Mouse (Mus musculus): ENCODE results near the gene Zbtb5. TPM values are rescaled to one million over a fixed set of nuclear protein-coding genes. Genes with fewer than 3 reads are reported as not detected.
"Not testable (repeated sequence)": the region's sequence is repeated elsewhere in the genome, so short reads cannot be mapped to it uniquely, and the experiment has no call there.

Zbtb5 gene
- total and polyA plus RNA-seq, 3 experiments: 2.6 to 9.8 (median 9.7) TPM

DNA sequence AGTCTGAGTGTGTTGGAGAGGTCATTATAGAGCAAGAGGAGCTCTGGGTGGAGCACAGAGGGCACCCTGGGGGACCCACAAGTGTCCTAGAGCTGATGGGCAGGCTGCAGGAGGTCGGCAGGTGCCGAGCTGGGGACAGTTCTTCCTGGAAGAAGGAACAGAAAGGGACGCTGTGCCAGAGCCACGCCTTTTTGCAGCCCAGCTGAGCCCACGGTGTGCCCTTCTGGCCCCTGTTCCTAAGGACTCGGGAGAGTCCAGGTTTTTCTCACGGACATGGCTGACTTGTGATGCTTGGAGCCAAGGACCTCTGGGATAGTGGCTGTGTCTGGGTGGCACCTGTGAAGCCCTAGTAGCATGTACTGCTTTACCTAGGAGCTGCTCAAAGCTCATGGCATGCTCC lies 28.6 kb upstream of the Zbtb5 start:
- H3K4me3 ChIP-seq (ENCODE audit: low read depth, low read length): no peak overlapping the region
- TF ChIP-seq TAL1 (conservative IDR thresholded peaks at IDR 0.05; ENCODE audit: low read depth, low read length) (no peak), GATA2 (IDR thresholded peaks at IDR 0.05; ENCODE audit: borderline replicate concordance, low read depth, low read length) (no peak), POLR2AphosphoS5 (IDR thresholded peaks at IDR 0.05; ENCODE audit: insufficient replicate concordance, low read depth, low read length) (no peak), CTCF (IDR thresholded peaks at IDR 0.05; ENCODE audit: low read depth, low read length) (no peak), GATA1 (IDR thresholded peaks at IDR 0.05; ENCODE audit: borderline replicate concordance, low read length) (no peak)
- H3K9me3 ChIP-seq (replicated peaks): no peaks in the 10 kb centered on the region
- no peak for ATAC-seq (ENCODE audit: extremely low read depth, insufficient number of reproducible peaks, low FRiP score, poor library complexity, severe bottlenecking)
- H3K36me3 ChIP-seq (replicated peaks): peaks cover 41% of the 10 kb centered on the region
- DNase-seq (ENCODE audit: low spot score): no peak
- H3K27me3 ChIP-seq (ENCODE audit: insufficient read depth, low read length): no peaks in the 10 kb centered on the region
- H3K4me1 ChIP-seq (ENCODE audit: insufficient read depth, low read depth, low read length): peaks cover 5% of the 10 kb centered on the region; the same call in 1 of the 2 replicates

DNA sequence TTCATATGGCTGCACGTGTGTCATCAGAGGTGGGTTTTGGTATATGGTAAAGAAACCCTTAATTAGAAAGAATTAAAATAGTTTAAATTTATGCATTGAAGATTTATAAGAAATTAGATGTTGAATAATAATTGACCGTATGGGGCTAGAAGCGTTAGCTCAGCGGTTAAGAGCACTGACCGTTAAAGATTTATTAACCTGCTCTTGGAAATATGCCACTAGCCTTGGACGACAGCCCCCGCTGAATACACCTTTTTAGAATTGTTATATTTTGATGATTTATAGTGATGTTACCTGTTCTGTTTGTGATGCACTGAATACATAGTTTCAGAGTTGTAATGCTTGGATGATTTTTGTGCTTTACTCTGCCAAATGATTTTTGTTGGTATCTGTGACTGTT lies 27.3 kb upstream of the Zbtb5 start:
- H3K4me3 ChIP-seq (ENCODE audit: low read depth, low read length); H3K27me3 ChIP-seq (ENCODE audit: insufficient read depth, low read length); ATAC-seq (ENCODE audit: extremely low read depth, insufficient number of reproducible peaks, low FRiP score, poor library complexity, severe bottlenecking); H3K9me3 ChIP-seq (replicated peaks); DNase-seq (ENCODE audit: low spot score); H3K4me1 ChIP-seq (ENCODE audit: insufficient read depth, low read depth, low read length): not testable (repeated sequence)
- peaks cover 48% of the 10 kb centered on the region for H3K36me3 ChIP-seq (replicated peaks)

DNA sequence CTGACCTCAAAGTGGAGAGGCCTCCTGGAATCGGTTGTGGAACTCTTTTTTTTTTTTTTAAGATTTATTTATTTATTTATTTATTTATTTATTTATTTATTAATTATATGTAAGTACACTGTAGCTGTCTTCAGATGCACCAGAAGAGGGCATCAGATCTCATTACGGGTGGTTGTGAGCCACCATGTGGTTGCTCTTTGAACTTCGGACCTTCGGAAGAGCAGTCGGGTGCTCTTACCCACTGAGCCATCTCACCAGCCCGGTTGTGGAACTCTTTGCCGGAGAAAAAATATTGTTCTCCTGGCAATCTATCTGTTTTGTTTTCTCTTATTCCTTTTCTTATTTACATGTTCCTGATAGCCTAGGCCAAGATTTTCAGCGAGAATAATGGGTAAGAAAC lies 26.7 kb upstream of the Zbtb5 start:
- H3K4me3 ChIP-seq (ENCODE audit: low read depth, low read length); ATAC-seq (ENCODE audit: extremely low read depth, insufficient number of reproducible peaks, low FRiP score, poor library complexity, severe bottlenecking); H3K27me3 ChIP-seq (ENCODE audit: insufficient read depth, low read length); H3K9me3 ChIP-seq (replicated peaks); H3K4me1 ChIP-seq (ENCODE audit: insufficient read depth, low read depth, low read length); DNase-seq (ENCODE audit: low spot score): not testable (repeated sequence)
- H3K36me3 ChIP-seq (replicated peaks): peaks cover 48% of the 10 kb centered on the region

DNA sequence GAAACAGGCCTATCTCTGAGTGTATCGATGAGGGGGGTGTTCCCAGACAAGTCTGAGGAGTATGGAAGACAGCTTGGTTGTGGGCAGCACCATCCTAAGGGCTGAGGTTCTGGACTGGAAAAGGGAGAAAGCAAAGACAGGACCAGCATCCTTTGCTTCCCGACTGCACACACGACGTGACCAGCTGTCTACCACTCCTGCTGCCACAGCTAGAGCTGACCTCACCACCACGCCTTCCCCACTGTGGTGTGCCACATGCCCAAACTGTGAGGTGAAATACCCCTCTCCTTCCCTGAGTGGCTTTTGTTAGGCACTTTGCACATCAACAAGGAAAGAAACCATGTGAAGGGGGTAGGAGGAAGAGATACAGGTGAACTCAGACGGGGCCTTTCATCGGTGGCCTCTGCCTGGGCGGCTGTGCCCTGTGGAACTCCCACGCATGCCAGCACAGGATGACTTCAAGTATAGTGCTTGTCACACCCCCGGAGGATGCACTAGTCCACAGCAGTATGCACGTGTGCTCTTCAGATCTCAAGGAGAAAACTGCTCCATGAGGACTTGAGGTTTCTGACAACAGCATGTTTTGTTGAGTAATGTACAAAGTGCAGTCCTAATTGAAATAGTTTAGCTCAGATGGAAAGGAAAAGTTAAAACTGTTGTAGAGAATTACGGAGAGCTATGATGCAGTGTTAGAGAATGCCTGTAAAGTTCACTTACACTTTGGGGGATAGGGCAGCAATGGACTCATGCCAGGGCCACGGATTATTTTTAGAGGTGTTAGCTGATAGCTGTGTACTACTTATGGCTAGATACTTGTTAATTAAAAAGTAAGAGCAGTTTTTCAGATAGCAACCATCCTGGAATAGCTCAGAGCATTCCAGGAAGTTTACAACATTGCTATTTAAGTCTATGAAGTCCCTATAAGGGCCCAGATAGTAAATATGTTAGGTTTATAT lies 25.5 kb upstream of the Zbtb5 start:
- Histone ChIP-seq H3K4me1 (ENCODE audit: insufficient read depth, low read depth, low read length) (peaks cover 8% of the 10 kb centered on the region; the same call in 1 of the 2 replicates), H3K27me3 (ENCODE audit: insufficient read depth, low read length) (no peaks in the 10 kb centered on the region), H3K4me3 (ENCODE audit: low read depth, low read length) (no peak overlapping the region), H3K36me3 (replicated peaks) (peaks cover 53% of the 10 kb centered on the region), H3K9me3 (replicated peaks) (no peaks in the 10 kb centered on the region)
- ATAC-seq (ENCODE audit: extremely low read depth, insufficient number of reproducible peaks, low FRiP score, poor library complexity, severe bottlenecking): no peak
- no peak for DNase-seq (ENCODE audit: low spot score)
- TF ChIP-seq POLR2AphosphoS5 (IDR thresholded peaks at IDR 0.05; ENCODE audit: insufficient replicate concordance, low read depth, low read length) (no peak), GATA2 (IDR thresholded peaks at IDR 0.05; ENCODE audit: borderline replicate concordance, low read depth, low read length) (no peak), CTCF (IDR thresholded peaks at IDR 0.05; ENCODE audit: low read depth, low read length) (no peak), GATA1 (IDR thresholded peaks at IDR 0.05; ENCODE audit: borderline replicate concordance, low read length) (no peak), TAL1 (conservative IDR thresholded peaks at IDR 0.05; ENCODE audit: low read depth, low read length) (no peak)

DNA sequence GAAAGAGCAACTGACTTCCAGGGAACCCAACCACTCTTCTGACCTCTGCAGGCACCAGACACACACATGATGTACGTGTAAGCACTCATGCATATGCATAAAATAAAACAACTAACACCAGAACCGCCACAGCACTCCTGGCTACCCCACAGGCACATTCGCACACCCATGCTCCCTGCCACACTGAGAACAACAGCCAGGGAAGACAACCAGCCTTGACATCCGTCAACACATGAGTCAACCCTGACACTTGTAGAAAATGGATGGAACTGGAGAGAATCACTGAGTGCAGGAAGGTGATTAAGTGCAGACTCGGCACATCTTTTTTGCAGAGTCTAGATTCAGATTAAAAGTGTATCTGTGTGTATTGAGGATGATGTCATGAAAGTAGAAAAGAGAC lies 24.4 kb upstream of the Zbtb5 start:
- DNase-seq (ENCODE audit: low spot score) (no peak), ATAC-seq (ENCODE audit: extremely low read depth, insufficient number of reproducible peaks, low FRiP score, poor library complexity, severe bottlenecking) (no peak)
- TF ChIP-seq TAL1 (conservative IDR thresholded peaks at IDR 0.05; ENCODE audit: low read depth, low read length) (no peak), GATA1 (IDR thresholded peaks at IDR 0.05; ENCODE audit: borderline replicate concordance, low read length) (no peak), GATA2 (IDR thresholded peaks at IDR 0.05; ENCODE audit: borderline replicate concordance, low read depth, low read length) (no peak), POLR2AphosphoS5 (IDR thresholded peaks at IDR 0.05; ENCODE audit: insufficient replicate concordance, low read depth, low read length) (no peak), CTCF (IDR thresholded peaks at IDR 0.05; ENCODE audit: low read depth, low read length) (no peak)
- no peak overlapping the region for H3K4me3 ChIP-seq (ENCODE audit: low read depth, low read length)
- peaks cover 60% of the 10 kb centered on the region for H3K36me3 ChIP-seq (replicated peaks)
- H3K27me3 ChIP-seq (ENCODE audit: insufficient read depth, low read length): no peaks in the 10 kb centered on the region
- no peaks in the 10 kb centered on the region for H3K9me3 ChIP-seq (replicated peaks)
- H3K4me1 ChIP-seq (ENCODE audit: insufficient read depth, low read depth, low read length): peaks cover 8% of the 10 kb centered on the region; the same call in 1 of the 2 replicates

DNA sequence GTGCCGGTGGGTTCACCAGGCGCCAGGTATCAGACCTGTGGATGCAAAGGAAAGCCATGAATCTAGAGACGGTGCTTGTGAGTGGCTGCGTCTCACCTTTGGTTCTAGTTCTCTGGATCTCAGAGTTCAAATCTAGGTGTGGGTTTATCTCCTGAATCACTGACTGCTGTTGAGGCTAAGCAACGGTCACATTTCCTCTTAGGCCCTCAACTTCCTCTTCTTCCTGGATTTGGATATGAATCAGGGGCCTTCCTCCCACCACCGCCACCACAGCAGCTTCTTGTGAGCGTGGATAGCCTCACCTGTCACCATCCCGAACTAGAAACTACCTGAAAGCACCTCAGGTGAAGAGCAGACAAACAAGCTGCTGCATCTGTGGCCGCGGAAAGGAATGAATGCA lies 23.8 kb upstream of the Zbtb5 start:
- DNase-seq (ENCODE audit: low spot score) (no peak), ATAC-seq (ENCODE audit: extremely low read depth, insufficient number of reproducible peaks, low FRiP score, poor library complexity, severe bottlenecking) (no peak)
- Histone ChIP-seq H3K9me3 (replicated peaks) (no peaks in the 10 kb centered on the region), H3K4me3 (ENCODE audit: low read depth, low read length) (no peak overlapping the region), H3K27me3 (ENCODE audit: insufficient read depth, low read length) (no peaks in the 10 kb centered on the region), H3K4me1 (ENCODE audit: insufficient read depth, low read depth, low read length) (peaks cover 8% of the 10 kb centered on the region; the same call in 1 of the 2 replicates), H3K36me3 (replicated peaks) (peaks cover 60% of the 10 kb centered on the region)
- TF ChIP-seq CTCF (IDR thresholded peaks at IDR 0.05; ENCODE audit: low read depth, low read length) (no peak), GATA1 (IDR thresholded peaks at IDR 0.05; ENCODE audit: borderline replicate concordance, low read length) (no peak), TAL1 (conservative IDR thresholded peaks at IDR 0.05; ENCODE audit: low read depth, low read length) (no peak), GATA2 (IDR thresholded peaks at IDR 0.05; ENCODE audit: borderline replicate concordance, low read depth, low read length) (no peak), POLR2AphosphoS5 (IDR thresholded peaks at IDR 0.05; ENCODE audit: insufficient replicate concordance, low read depth, low read length) (no peak)
